Mouse (Mus musculus) liver, embryonic 11.5 days (tissue): ENCODE data around the gene Larp1. TPM values are rescaled to one million over a fixed set of nuclear protein-coding genes. Genes with fewer than 3 reads are reported as not detected.
"Not testable (repeated sequence)": the region's sequence is repeated elsewhere in the genome, so short reads cannot be mapped to it uniquely, and the experiment has no call there.

Experiments
- ATAC-seq: fragments of 200-750 bp; cut with Nextera tagmentation; replicated peaks from 2 replicates; pipeline ENCODE4 v1.8.0; 2017; ENCODE audit warnings: moderate number of reproducible peaks, mild to moderate bottlenecking, moderate TSS enrichment, moderate library complexity; ENCODE audit not compliant: low FRiP score
- DNase-seq: peaks from one replicate; pipeline ENCODE4 v3.0.0-alpha.2; 2017; ENCODE audit warnings: low spot score
- H3K27ac ChIP-seq: fragments of 300-500 bp; sonication (generic); 2 replicates; pipeline ENCODE4 v1.5.1; 2014; ENCODE audit warnings: mild to moderate bottlenecking, low read depth, low read length, control low read depth
- H3K27me3 ChIP-seq: fragments of 300-500 bp; sonication (generic); replicated peaks from 2 replicates; pipeline ENCODE4 v1.6.1; 2014; ENCODE audit warnings: low read length, mixed read lengths; ENCODE audit not compliant: control insufficient read depth, insufficient read depth
- H3K36me3 ChIP-seq: fragments of 300-500 bp; sonication (generic); 2 replicates; pipeline ENCODE4 v1.6.1; 2014; ENCODE audit warnings: mild to moderate bottlenecking, low read length, moderate library complexity, mixed read lengths; ENCODE audit not compliant: control insufficient read depth, insufficient read depth
- H3K4me1 ChIP-seq: fragments of 300-500 bp; sonication (generic); replicated peaks from 2 replicates; pipeline ENCODE4 v1.6.1; 2014; ENCODE audit warnings: low read length, mixed read lengths; ENCODE audit not compliant: control insufficient read depth, insufficient read depth
- H3K4me2 ChIP-seq: fragments of 300-500 bp; sonication (generic); 2 replicates; pipeline ENCODE4 v1.6.1; 2014; ENCODE audit warnings: mild to moderate bottlenecking, control low read depth, moderate library complexity
- H3K4me3 ChIP-seq: fragments of 300-500 bp; sonication (generic); 2 replicates; pipeline ENCODE4 v1.5.1; 2014; ENCODE audit warnings: low read depth, low read length, control low read depth
- H3K9ac ChIP-seq: fragments of 300-500 bp; sonication (generic); 2 replicates; pipeline ENCODE4 v1.6.1; 2014; ENCODE audit warnings: low read depth, low read length, control low read depth
- H3K9me3 ChIP-seq: fragments of 300-500 bp; sonication (generic); 2 replicates; pipeline ENCODE4 v1.6.1; 2016; ENCODE audit warnings: low read length, inconsistent platforms, mixed read lengths; ENCODE audit not compliant: control insufficient read depth
- WGBS: fragments of 180-500 bp; shearing (Covaris S2); extraction: QIAGEN DNeasy Blood & Tissue Kit; methylation state at CpG from one replicate; pipeline ENCODE4 v1.1.7; 2014; 5-methylcytosine and 5-hydroxymethylcytosine counted together
- polyA plus RNA-seq: library from polyadenylated mRNA; unstranded; fragments of >200 nt; fragmentation: Nextera tagmentation; extraction: Ambion mirVana; gene quantifications from 2 replicates; pipeline ENCODE4 v1.2.1, GENCODE M21; 2014

Larp1 gene
- polyA plus RNA-seq, 1 experiment from 2014 or later, result 43.0 TPM

- Histone ChIP-seq H3K36me3 (no peaks in the 10 kb centered on the region), H3K9ac (peak within 1 kb of the TSS; percentile 20; the same call in 1 of the 2 replicates), H3K4me3 (peak within 1 kb of the TSS; percentile 21), H3K4me2 (peak within 1 kb of the TSS; percentile 54), H3K27ac (no peak within 1 kb of the TSS), H3K4me1 (peaks cover 7% of the 10 kb centered on the region), H3K27me3 (peaks cover 21% of the 10 kb centered on the region), H3K9me3 (no peaks in the 10 kb centered on the region)
- ATAC-seq (no peak; the same call in 1 of the 2 replicates), DNase-seq (no peak)
- 20% methylated on average over 12 of the region's 12 CpGs for WGBS
Measured at GRCm38 (mm10) chr11:58093021-58093528, 84.2 kb downstream of the Larp1 start, which contains the start of gene Gm12248. Gene Gm12248, minus strand, starts transcription at chr11:58093134.

- no peak overlapping the region for H3K27ac ChIP-seq
- no peak overlapping the region for H3K4me2 ChIP-seq
- ATAC-seq, result no peak
- H3K4me1 ChIP-seq, result peaks cover 7% of the 10 kb centered on the region
- no peak overlapping the region for H3K4me3 ChIP-seq
- no peak for DNase-seq
- H3K36me3 ChIP-seq, result no peaks in the 10 kb centered on the region
- no peaks in the 10 kb centered on the region for H3K9me3 ChIP-seq
- 76% methylated on average over 4 of the region's 4 CpGs for WGBS
- no peak overlapping the region for H3K9ac ChIP-seq
- H3K27me3 ChIP-seq, result peaks cover 21% of the 10 kb centered on the region
Measured at GRCm38 (mm10) chr11:58094766-58095165, 85.9 kb downstream of the Larp1 start.

GRCm38 (mm10) chr11:58095561-58095960 lies 86.7 kb downstream of the Larp1 start:
- WGBS, result 85% methylated on average over 1 of the region's 1 CpGs
- no peak overlapping the region for H3K9ac ChIP-seq
- DNase-seq (no peak), ATAC-seq (no peak)
- H3K36me3 ChIP-seq, result no peaks in the 10 kb centered on the region
- peaks cover 21% of the 10 kb centered on the region for H3K27me3 ChIP-seq
- H3K4me3 ChIP-seq, result no peak overlapping the region
- no peak overlapping the region for H3K4me2 ChIP-seq
- peaks cover 7% of the 10 kb centered on the region for H3K4me1 ChIP-seq
- H3K27ac ChIP-seq, result no peak overlapping the region
- no peaks in the 10 kb centered on the region for H3K9me3 ChIP-seq

GRCm38 (mm10) chr11:58096160-58096559 lies 87.3 kb downstream of the Larp1 start:
- WGBS, result 61% methylated on average over 5 of the region's 5 CpGs
- no peak overlapping the region for H3K9ac ChIP-seq
- no peaks in the 10 kb centered on the region for H3K36me3 ChIP-seq
- H3K9me3 ChIP-seq, result no peaks in the 10 kb centered on the region
- DNase-seq, result no peak
- peaks cover 7% of the 10 kb centered on the region for H3K4me1 ChIP-seq
- no peak overlapping the region for H3K4me3 ChIP-seq
- ATAC-seq, result no peak
- peaks cover 21% of the 10 kb centered on the region for H3K27me3 ChIP-seq
- no peak overlapping the region for H3K4me2 ChIP-seq
- H3K27ac ChIP-seq, result no peak overlapping the region

- peaks cover 21% of the 10 kb centered on the region for H3K27me3 ChIP-seq
- H3K27ac ChIP-seq, result no peak overlapping the region
- H3K9me3 ChIP-seq, result no peaks in the 10 kb centered on the region
- H3K36me3 ChIP-seq, result no peaks in the 10 kb centered on the region
- ATAC-seq, result no peak
- no peak for DNase-seq
- WGBS, result 47% methylated on average over 20 of the region's 20 CpGs
- peaks cover 7% of the 10 kb centered on the region for H3K4me1 ChIP-seq
- H3K4me3 ChIP-seq, result no peak overlapping the region
- no peak overlapping the region for H3K9ac ChIP-seq
- H3K4me2 ChIP-seq, result peak overlapping the region; percentile 78
Measured at GRCm38 (mm10) chr11:58096821-58097620, 88.2 kb downstream of the Larp1 start.

- WGBS, result 3% methylated on average over 32 of the region's 38 CpGs
- ATAC-seq (no peak; the same call in 1 of the 2 replicates), DNase-seq (no peak)
- Histone ChIP-seq H3K27me3 (peaks cover 21% of the 10 kb centered on the region), H3K9me3 (no peaks in the 10 kb centered on the region), H3K27ac (no peak overlapping the region), H3K36me3 (no peaks in the 10 kb centered on the region), H3K4me3 (peak overlapping the region; percentile 53), H3K4me2 (peak overlapping the region; percentile 78), H3K9ac (no peak overlapping the region; the same call in 1 of the 2 replicates), H3K4me1 (peaks cover 6% of the 10 kb centered on the region)
Measured at GRCm38 (mm10) chr11:58097621-58098365, 88.9 kb downstream of the Larp1 start.

- not testable (repeated sequence) for H3K36me3 ChIP-seq, H3K27ac ChIP-seq, H3K4me1 ChIP-seq, DNase-seq, H3K9ac ChIP-seq, H3K9me3 ChIP-seq
- Histone ChIP-seq H3K27me3 (peaks cover 21% of the 10 kb centered on the region), H3K4me3 (peak overlapping the region; percentile 53; the same call in 1 of the 2 replicates), H3K4me2 (peak overlapping the region; percentile 78; the same call in 1 of the 2 replicates)
- 62% methylated on average over 5 of the region's 5 CpGs for WGBS
- peak; percentile 11; the same call in 1 of the 2 replicates for ATAC-seq
Measured at GRCm38 (mm10) chr11:58098366-58098720, 89.5 kb downstream of the Larp1 start.

GRCm38 (mm10) chr11:58100006-58100405 lies 91.1 kb downstream of the Larp1 start:
- Histone ChIP-seq H3K27me3 (peaks cover 21% of the 10 kb centered on the region), H3K9ac (no peak overlapping the region), H3K4me2 (no peak overlapping the region), H3K9me3 (no peaks in the 10 kb centered on the region), H3K4me3 (no peak overlapping the region), H3K36me3 (no peaks in the 10 kb centered on the region), H3K4me1 (peaks cover 6% of the 10 kb centered on the region), H3K27ac (no peak overlapping the region)
- WGBS, result 87% methylated on average over 2 of the region's 2 CpGs
- ATAC-seq (no peak), DNase-seq (no peak)
